Mouse (Mus musculus) liver, embryonic 14.5 days (tissue): Measurements from ENCODE around the gene Tcte1.

Experiments
- CTCF ChIP-seq: IDR thresholded peaks from 2 replicates; pipeline ENCODE4 v1.5.1; 2016; ENCODE audit warnings: antibody characterized with exemption, low read depth, control low read depth
- EP300 ChIP-seq: IDR thresholded peaks from 2 replicates; pipeline ENCODE4 v1.6.1; 2016; ENCODE audit warnings: antibody characterized with exemption, low read depth

DNA sequence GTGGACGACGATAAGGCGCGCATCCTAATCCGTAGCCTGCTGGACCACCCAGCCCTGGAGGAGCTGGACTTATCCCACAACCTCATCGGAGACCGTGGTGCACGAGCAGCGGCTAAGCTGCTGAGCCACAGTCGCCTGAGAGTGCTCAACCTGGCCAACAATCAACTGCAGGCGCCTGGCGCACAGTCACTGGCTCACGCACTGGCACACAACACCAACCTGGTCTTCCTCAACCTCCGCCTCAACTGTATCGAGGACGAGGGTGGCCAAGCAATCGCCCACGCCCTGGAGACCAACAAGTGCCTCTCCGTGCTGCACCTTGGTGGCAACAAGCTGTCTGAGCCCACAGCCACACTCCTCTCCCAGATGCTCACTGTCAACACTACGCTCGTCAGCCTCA, 16.4 kb downstream of the Tcte1 start:
- TF ChIP-seq CTCF (no peak), EP300 (no peak)
